Mouse (Mus musculus): ENCODE data around the gene Prn. TPM values are rescaled to one million over a fixed set of nuclear protein-coding genes. Genes with fewer than 3 reads are reported as not detected.

The Prn gene
- polyA plus RNA-seq, 1 experiment, result not detected

DNA sequence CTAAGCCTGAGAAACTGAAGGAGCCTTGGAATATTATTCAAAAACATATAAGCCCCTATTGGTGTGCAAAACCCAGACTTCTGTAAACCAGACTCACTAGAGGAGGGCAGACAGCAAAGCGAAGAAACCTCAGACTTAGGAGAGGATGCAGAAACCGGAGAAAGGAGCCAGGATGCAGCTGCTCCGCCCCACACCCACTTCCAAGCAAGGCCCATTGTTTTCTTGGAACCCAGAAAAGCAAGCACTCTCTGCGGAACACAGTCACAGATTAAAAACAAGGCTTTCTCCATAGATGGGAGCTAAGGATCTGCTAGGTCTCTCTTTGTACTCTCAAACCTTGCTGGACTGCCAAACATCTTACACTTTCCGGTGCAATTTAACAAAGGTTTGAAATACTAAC is 17.2 kb upstream of the Prn start:
- Histone ChIP-seq H3K36me3 (ENCODE audit: control insufficient read depth, insufficient read depth, low read length) (no peaks in the 10 kb centered on the region), H3K4me3 (ENCODE audit: control insufficient read depth, insufficient read depth, low read length) (no peak overlapping the region), H3K27ac (ENCODE audit: control insufficient read depth, insufficient read depth, low read length) (no peak overlapping the region), H3K27me3 (ENCODE audit: control insufficient read depth, insufficient read depth, low read length) (no peaks in the 10 kb centered on the region), H3K4me1 (replicated peaks; ENCODE audit: control insufficient read depth, insufficient read depth, low read length) (peaks cover 18% of the 10 kb centered on the region)
- 32% methylated on average over 5 of the region's 5 CpGs for WGBS
- TF ChIP-seq POLR2A (IDR thresholded peaks at IDR 0.05; ENCODE audit: control insufficient read depth, extremely low read depth, insufficient read depth, low read length, poor library complexity) (no peak), CTCF (IDR thresholded peaks at IDR 0.05; ENCODE audit: borderline replicate concordance, control insufficient read depth, extremely low read depth, insufficient read depth, low read length, poor library complexity) (no peak)
- DNase-seq, result no peak

DNA sequence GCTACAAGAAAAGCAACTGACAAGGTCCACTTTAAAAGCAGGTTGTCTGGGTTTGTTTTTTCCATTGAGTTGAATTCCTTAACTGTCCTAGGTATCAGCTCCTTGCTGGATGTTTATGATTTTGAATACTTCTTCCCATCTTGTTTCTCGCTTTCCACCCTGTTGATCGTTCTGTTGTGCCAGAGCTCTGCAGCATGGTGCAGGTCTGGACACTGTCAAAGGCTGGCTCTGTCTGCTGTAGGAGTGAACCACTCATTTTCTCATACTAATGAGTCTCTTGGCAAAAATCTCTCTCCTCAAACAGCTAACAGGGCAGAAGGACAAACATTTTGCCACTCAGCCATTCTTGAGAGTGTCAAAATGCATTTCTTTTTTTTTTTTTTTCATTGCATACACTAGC is 14.7 kb upstream of the Prn start:
- no peak overlapping the region for H3K4me3 ChIP-seq (ENCODE audit: control insufficient read depth, insufficient read depth, low read length)
- H3K27me3 ChIP-seq (ENCODE audit: control insufficient read depth, insufficient read depth, low read length), result no peaks in the 10 kb centered on the region
- DNase-seq, result no peak
- no peak overlapping the region for H3K27ac ChIP-seq (ENCODE audit: control insufficient read depth, insufficient read depth, low read length)
- TF ChIP-seq CTCF (IDR thresholded peaks at IDR 0.05; ENCODE audit: borderline replicate concordance, control insufficient read depth, extremely low read depth, insufficient read depth, low read length, poor library complexity) (no peak), POLR2A (IDR thresholded peaks at IDR 0.05; ENCODE audit: control insufficient read depth, extremely low read depth, insufficient read depth, low read length, poor library complexity) (no peak)
- WGBS, result 97% methylated on average over 2 of the region's 2 CpGs
- peaks cover 4% of the 10 kb centered on the region; the same call in 1 of the 2 replicates for H3K4me1 ChIP-seq (replicated peaks; ENCODE audit: control insufficient read depth, insufficient read depth, low read length)
- H3K36me3 ChIP-seq (ENCODE audit: control insufficient read depth, insufficient read depth, low read length), result no peaks in the 10 kb centered on the region

DNA sequence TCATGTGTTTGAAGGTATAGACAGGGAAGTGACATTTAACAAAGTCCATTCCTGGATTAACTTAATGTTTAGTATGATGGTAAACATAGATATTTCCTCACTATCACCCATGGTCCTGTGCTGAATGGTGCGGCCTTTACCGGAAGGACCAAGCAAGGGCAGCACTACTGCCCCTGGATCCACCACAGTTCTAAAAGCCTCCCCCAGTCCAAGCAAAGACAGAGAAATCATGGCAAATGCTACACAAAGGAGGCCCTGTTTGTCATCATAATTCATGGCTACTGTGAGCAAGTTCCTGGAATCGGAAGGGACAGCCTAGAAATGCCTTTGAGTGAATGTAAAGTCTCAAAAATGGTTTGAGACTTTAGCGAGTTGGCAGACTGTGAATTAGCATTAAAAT is 13.7 kb upstream of the Prn start:
- DNase-seq, result no peak
- no peak for TF ChIP-seq CTCF (IDR thresholded peaks at IDR 0.05; ENCODE audit: borderline replicate concordance, control insufficient read depth, extremely low read depth, insufficient read depth, low read length, poor library complexity)
- H3K36me3 ChIP-seq (ENCODE audit: control insufficient read depth, insufficient read depth, low read length), result no peaks in the 10 kb centered on the region
- no peaks in the 10 kb centered on the region for H3K27me3 ChIP-seq (ENCODE audit: control insufficient read depth, insufficient read depth, low read length)
- H3K4me3 ChIP-seq (ENCODE audit: control insufficient read depth, insufficient read depth, low read length), result no peak overlapping the region
- WGBS, result 100% methylated on average over 4 of the region's 4 CpGs
- no peak overlapping the region for H3K27ac ChIP-seq (ENCODE audit: control insufficient read depth, insufficient read depth, low read length)
- H3K4me1 ChIP-seq (replicated peaks; ENCODE audit: control insufficient read depth, insufficient read depth, low read length), result peaks cover 4% of the 10 kb centered on the region; the same call in 1 of the 2 replicates

DNA sequence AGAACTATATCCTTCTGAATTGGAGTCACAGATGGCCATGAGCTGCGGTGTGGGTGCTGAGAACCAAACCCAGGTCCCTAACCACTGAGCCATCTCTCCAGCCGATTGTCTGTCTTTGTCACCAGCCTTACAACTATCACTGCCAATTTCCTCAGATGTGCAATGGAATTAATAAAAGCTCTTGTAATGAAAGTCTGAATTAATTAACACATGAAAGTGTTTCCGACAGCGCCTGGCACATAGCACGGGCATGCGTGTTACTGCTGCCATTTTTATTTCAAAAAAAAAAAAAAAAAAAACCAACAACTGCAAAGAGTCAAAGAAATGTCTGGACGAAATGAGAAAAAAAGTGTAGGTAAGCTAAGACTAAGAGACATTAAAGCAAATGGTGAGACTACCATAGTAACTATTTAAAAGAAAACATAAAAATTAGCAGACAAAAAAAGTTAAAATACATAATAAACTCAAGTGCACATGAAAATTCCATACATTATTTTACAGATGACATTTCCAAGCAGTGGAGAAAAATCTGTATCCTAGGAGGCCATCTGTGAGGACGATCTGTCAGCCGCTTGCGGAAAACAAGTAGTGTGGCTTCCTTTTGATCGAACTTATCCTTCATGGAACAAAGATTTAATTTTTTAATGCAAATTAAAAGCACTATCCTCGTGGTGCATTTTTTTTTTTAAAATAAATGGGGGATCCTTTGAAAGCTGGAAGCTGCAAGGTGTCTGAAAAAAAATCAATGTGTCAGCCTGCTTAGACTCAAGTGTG is 12.2 kb upstream of the Prn start:
- H3K36me3 ChIP-seq (ENCODE audit: control insufficient read depth, insufficient read depth, low read length), result no peaks in the 10 kb centered on the region
- 94% methylated on average over 12 of the region's 12 CpGs for WGBS
- TF ChIP-seq POLR2A (IDR thresholded peaks at IDR 0.05; ENCODE audit: control insufficient read depth, extremely low read depth, insufficient read depth, low read length, poor library complexity), result no peak
- TF ChIP-seq CTCF (IDR thresholded peaks at IDR 0.05; ENCODE audit: borderline replicate concordance, control insufficient read depth, extremely low read depth, insufficient read depth, low read length, poor library complexity), result no peak
- H3K27me3 ChIP-seq (ENCODE audit: control insufficient read depth, insufficient read depth, low read length), result no peaks in the 10 kb centered on the region
- no peaks in the 10 kb centered on the region for H3K4me1 ChIP-seq (replicated peaks; ENCODE audit: control insufficient read depth, insufficient read depth, low read length)
- no peak for DNase-seq
- no peak overlapping the region for H3K27ac ChIP-seq (ENCODE audit: control insufficient read depth, insufficient read depth, low read length)
- H3K4me3 ChIP-seq (ENCODE audit: control insufficient read depth, insufficient read depth, low read length), result no peak overlapping the region

DNA sequence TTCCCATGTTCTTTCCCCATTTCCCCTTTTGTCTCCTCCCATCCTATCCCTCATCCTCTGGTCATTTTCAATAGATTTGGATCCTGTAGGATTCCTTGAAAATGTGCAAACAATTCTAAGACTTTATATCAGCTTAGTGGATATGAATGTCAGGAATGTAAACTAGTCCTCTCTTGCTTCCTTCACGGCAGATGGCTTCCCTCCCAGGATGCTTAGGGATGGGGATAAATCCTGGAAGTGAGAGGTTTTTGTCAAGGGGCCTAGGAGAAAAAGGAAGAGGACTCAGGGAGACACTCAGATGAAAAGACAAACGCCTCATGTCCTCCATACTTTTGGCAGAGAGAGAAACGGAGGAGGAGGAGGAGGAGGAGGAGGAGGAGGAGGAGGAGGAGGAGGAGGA is 7.3 kb upstream of the Prn start:
- no peaks in the 10 kb centered on the region for H3K27me3 ChIP-seq (ENCODE audit: control insufficient read depth, insufficient read depth, low read length)
- peaks cover 7% of the 10 kb centered on the region for H3K4me1 ChIP-seq (replicated peaks; ENCODE audit: control insufficient read depth, insufficient read depth, low read length)
- 77% methylated on average over 2 of the region's 3 CpGs for WGBS
- no peak for DNase-seq
- no peak overlapping the region for H3K4me3 ChIP-seq (ENCODE audit: control insufficient read depth, insufficient read depth, low read length)
- TF ChIP-seq POLR2A (IDR thresholded peaks at IDR 0.05; ENCODE audit: control insufficient read depth, extremely low read depth, insufficient read depth, low read length, poor library complexity) (no peak), CTCF (IDR thresholded peaks at IDR 0.05; ENCODE audit: borderline replicate concordance, control insufficient read depth, extremely low read depth, insufficient read depth, low read length, poor library complexity) (no peak)
- no peak overlapping the region for H3K27ac ChIP-seq (ENCODE audit: control insufficient read depth, insufficient read depth, low read length)
- no peaks in the 10 kb centered on the region for H3K36me3 ChIP-seq (ENCODE audit: control insufficient read depth, insufficient read depth, low read length)

DNA sequence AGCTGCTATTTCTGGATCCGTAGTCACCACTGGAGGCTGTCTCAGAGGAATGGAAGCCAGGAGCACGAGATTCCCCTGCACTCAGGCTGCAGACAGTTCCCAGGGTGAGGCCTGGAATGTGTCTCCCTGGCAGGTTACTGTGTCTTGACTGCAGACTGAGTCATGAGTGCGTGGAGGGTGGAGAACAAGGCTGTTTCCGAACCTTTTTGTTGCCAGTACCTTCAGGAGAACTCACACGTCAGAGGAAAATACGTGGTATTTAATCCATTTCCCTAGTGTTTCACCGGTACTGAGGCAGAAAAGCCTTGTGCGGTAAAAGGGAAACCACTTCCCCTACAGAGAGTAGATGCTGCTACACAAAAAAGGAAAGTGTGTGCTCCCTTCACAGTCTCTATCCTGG is 6.9 kb upstream of the Prn start:
- no peak for DNase-seq
- no peak overlapping the region for H3K27ac ChIP-seq (ENCODE audit: control insufficient read depth, insufficient read depth, low read length)
- H3K36me3 ChIP-seq (ENCODE audit: control insufficient read depth, insufficient read depth, low read length), result no peaks in the 10 kb centered on the region
- no peak overlapping the region for H3K4me3 ChIP-seq (ENCODE audit: control insufficient read depth, insufficient read depth, low read length)
- WGBS, result 11% methylated on average over 8 of the region's 8 CpGs
- H3K27me3 ChIP-seq (ENCODE audit: control insufficient read depth, insufficient read depth, low read length), result no peaks in the 10 kb centered on the region
- TF ChIP-seq POLR2A (IDR thresholded peaks at IDR 0.05; ENCODE audit: control insufficient read depth, extremely low read depth, insufficient read depth, low read length, poor library complexity) (no peak), CTCF (IDR thresholded peaks at IDR 0.05; ENCODE audit: borderline replicate concordance, control insufficient read depth, extremely low read depth, insufficient read depth, low read length, poor library complexity) (no peak)
- peaks cover 7% of the 10 kb centered on the region for H3K4me1 ChIP-seq (replicated peaks; ENCODE audit: control insufficient read depth, insufficient read depth, low read length)

DNA sequence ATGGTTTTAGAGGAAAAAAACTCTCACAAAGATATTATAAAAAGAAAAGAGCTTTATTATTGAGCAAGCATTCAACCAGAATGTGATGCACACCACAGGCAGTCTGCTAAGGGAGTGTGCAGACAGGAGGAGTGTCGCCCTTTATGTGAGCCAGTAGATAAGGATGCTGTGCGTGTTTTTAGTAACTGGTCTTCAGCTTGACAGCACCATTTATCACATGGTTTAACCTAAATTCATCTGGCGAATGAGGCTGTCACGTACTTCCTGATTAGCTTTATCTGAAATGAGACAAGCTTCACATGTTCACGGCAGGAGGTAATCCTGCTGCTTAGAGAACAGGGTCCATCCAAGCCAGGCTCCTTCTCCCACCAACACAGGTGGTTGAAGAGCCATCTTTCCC is 4.7 kb upstream of the Prn start:
- H3K27me3 ChIP-seq (ENCODE audit: control insufficient read depth, insufficient read depth, low read length), result no peaks in the 10 kb centered on the region
- H3K4me1 ChIP-seq (replicated peaks; ENCODE audit: control insufficient read depth, insufficient read depth, low read length), result peaks cover 11% of the 10 kb centered on the region
- H3K4me3 ChIP-seq (ENCODE audit: control insufficient read depth, insufficient read depth, low read length), result no peak overlapping the region
- WGBS, result 77% methylated on average over 5 of the region's 5 CpGs
- H3K36me3 ChIP-seq (ENCODE audit: control insufficient read depth, insufficient read depth, low read length), result no peaks in the 10 kb centered on the region
- no peak for DNase-seq
- no peak overlapping the region for H3K27ac ChIP-seq (ENCODE audit: control insufficient read depth, insufficient read depth, low read length)
- no peak for TF ChIP-seq POLR2A (IDR thresholded peaks at IDR 0.05; ENCODE audit: control insufficient read depth, extremely low read depth, insufficient read depth, low read length, poor library complexity)

Data from thymus, adult 2 months (tissue).